Mouse (Mus musculus) urinary bladder, postnatal 0 days (tissue): ENCODE measurements around the gene BC048671. TPM values are rescaled to one million over a fixed set of nuclear protein-coding genes. Genes with fewer than 3 reads are reported as not detected.

Experiments
- polyA plus RNA-seq: library from polyadenylated mRNA; unstranded; fragments of >200 nt; fragmentation: Nextera tagmentation; extraction: Ambion mirVana; gene quantifications from 2 replicates; pipeline ENCODE4 v1.2.1, GENCODE M21; 2015

Gene BC048671
- not detected in 2 replicates for polyA plus RNA-seq

GRCm38 (mm10) chr6:90300919-90301318 is at the start of gene BC048671:
Gene BC048671, plus strand, starts transcription at chr6:90301219.

GRCm38 (mm10) chr6:90324991-90325390 is 24.0 kb downstream of the BC048671 start, which contains the start of gene Chst13:
Gene Chst13, minus strand, starts transcription at chr6:90325185.

GRCm38 (mm10) chr6:90332561-90333425 is 31.8 kb downstream of the BC048671 start, which contains the start of gene Uroc1:
Gene Uroc1, plus strand, starts transcription at chr6:90333284.

Other genes with a start within 250 kb of the BC048671 start
- gene Vmn1r49, start 222.7 kb upstream of the BC048671 start, polyA plus RNA-seq: not detected in 2 replicates
- not detected in 2 replicates for gene Vmn1r50, start 199.8 kb upstream of the BC048671 start, polyA plus RNA-seq
- 0.05 TPM in 1 of 2 replicates, not detected in the other for gene Vmn1r51, start 178.6 kb upstream of the BC048671 start, polyA plus RNA-seq
- gene Vmn1r52, start 126.4 kb upstream of the BC048671 start, polyA plus RNA-seq: not detected in 2 replicates
- gene V1ra8, start 98.4 kb upstream of the BC048671 start, polyA plus RNA-seq: not detected in 2 replicates
- gene Vmn1r53, start 76.8 kb upstream of the BC048671 start, polyA plus RNA-seq: not detected in 2 replicates
- gene Vmn1r54, start 54.9 kb upstream of the BC048671 start, polyA plus RNA-seq: not detected in 2 replicates
- 0.07 TPM in 1 of 2 replicates, not detected in the other for gene Chst13, start 24.0 kb downstream of the BC048671 start, polyA plus RNA-seq
- gene Uroc1, start 32.1 kb downstream of the BC048671 start, polyA plus RNA-seq: 0.15 and 0.33 TPM in 2 replicates
- gene Zxdc, start 68.3 kb downstream of the BC048671 start, polyA plus RNA-seq: 4.3 and 4.8 TPM in 2 replicates
- gene Cfap100, start 127.6 kb downstream of the BC048671 start, polyA plus RNA-seq: 0.76 TPM in 1 of 2 replicates, not detected in the other
- gene Klf15, start 161.4 kb downstream of the BC048671 start, polyA plus RNA-seq: 3.2 and 3.8 TPM in 2 replicates
- gene Aldh1l1, start 185.2 kb downstream of the BC048671 start, polyA plus RNA-seq: 5.2 and 6.1 TPM in 2 replicates